Mouse (Mus musculus) hindbrain, embryonic 13.5 days (tissue): Measurements from ENCODE around the gene Rad23a. TPM values are rescaled to one million over a fixed set of nuclear protein-coding genes. Genes with fewer than 3 reads are reported as not detected.
"Not testable (repeated sequence)": the region's sequence is repeated elsewhere in the genome, so short reads cannot be mapped to it uniquely, and the experiment has no call there.

Source experiments
- ATAC-seq: fragments of 200-750 bp; cut with Nextera tagmentation; 2 replicates; pipeline ENCODE4 v1.8.0; 2017; ENCODE audit warnings: moderate TSS enrichment; ENCODE audit not compliant: low FRiP score
- H3K27ac ChIP-seq: fragments of 300-500 bp; sonication (generic); 2 replicates; pipeline ENCODE4 v1.5.1; 2015; ENCODE audit warnings: inconsistent platforms, mild to moderate bottlenecking, moderate library complexity
- H3K27me3 ChIP-seq: fragments of 300-500 bp; sonication (generic); 2 replicates; pipeline ENCODE4 v1.6.1; 2015; ENCODE audit warnings: mild to moderate bottlenecking, inconsistent platforms
- H3K36me3 ChIP-seq: fragments of 300-500 bp; sonication (generic); 2 replicates; pipeline ENCODE4 v1.6.1; 2015; ENCODE audit warnings: mild to moderate bottlenecking, inconsistent platforms
- H3K4me1 ChIP-seq: fragments of 300-500 bp; sonication (generic); replicated peaks from 2 replicates; pipeline ENCODE4 v1.6.1; 2015; ENCODE audit warnings: inconsistent platforms
- H3K4me2 ChIP-seq: fragments of 300-500 bp; sonication (generic); 2 replicates; pipeline ENCODE4 v1.6.1; 2015; ENCODE audit warnings: inconsistent platforms, mild to moderate bottlenecking, moderate library complexity
- H3K4me3 ChIP-seq: fragments of 300-500 bp; sonication (generic); 2 replicates; pipeline ENCODE4 v1.5.1; 2015; ENCODE audit warnings: mild to moderate bottlenecking, inconsistent platforms
- H3K9ac ChIP-seq: fragments of 300-500 bp; sonication (generic); 2 replicates; pipeline ENCODE4 v1.6.1; 2015; ENCODE audit warnings: mild to moderate bottlenecking, inconsistent platforms
- H3K9me3 ChIP-seq: fragments of 300-500 bp; sonication (generic); 2 replicates; pipeline ENCODE4 v1.6.1; 2016; ENCODE audit warnings: inconsistent platforms
- WGBS: fragments of 180-500 bp; shearing (Covaris S2); methylation state at CpG from one replicate; pipeline ENCODE4 v1.1.7; 2015; 5-methylcytosine and 5-hydroxymethylcytosine counted together
- polyA plus RNA-seq: library from polyadenylated mRNA; unstranded; fragments of >200 nt; fragmentation: Nextera tagmentation; extraction: Ambion mirVana; gene quantifications from 2 replicates; pipeline ENCODE4 v1.2.1, GENCODE M21; 2015

Rad23a gene
- polyA plus RNA-seq, 1 experiment from 2014 or later, result 83.2 TPM

DNA sequence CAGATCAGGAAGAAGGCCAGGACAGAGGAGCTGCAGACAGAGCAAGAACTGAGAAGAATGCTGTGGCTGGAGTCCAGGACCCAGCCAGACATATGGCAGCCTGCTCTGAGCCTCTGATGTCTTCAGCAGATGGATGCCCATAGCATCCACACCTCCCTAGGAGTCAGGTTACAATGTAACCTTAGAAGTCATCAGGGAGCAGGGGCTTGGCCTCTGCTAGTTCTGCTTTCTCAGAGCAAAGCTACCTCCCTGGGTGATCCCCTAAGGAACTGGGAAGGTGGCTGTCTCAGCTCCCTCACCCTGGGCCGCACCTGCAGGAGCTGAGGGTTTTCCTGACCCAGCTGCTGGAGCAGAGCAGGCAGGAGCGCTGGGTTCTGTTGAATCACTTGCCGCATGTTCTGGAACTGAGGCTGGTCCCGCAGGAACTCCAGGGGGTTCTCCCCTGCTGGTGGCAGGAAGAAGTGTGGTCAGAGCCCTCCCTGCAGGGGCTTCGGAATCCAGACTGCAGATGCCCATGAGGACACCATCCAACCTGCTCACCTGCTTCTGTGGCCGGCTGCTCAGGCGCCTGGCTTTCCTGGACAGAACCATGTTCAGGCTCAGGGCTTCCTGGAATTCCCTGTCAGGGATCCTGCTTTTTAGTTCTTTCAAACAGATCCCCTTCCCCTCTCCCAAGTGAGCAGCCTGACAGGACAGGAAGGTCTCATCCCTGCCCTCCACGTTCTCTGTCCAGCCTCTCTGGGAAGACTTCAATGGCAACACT lies 3.1 kb downstream of the Rad23a start:
- H3K4me2 ChIP-seq, result no peak overlapping the region
- H3K4me1 ChIP-seq, result peaks cover 57% of the 10 kb centered on the region
- no peak for ATAC-seq
- 66% methylated on average over 8 of the region's 8 CpGs for WGBS
- no peaks in the 10 kb centered on the region for H3K27me3 ChIP-seq
- H3K36me3 ChIP-seq, result peaks cover 64% of the 10 kb centered on the region
- no peak overlapping the region for H3K9ac ChIP-seq
- H3K4me3 ChIP-seq, result no peak overlapping the region
- H3K27ac ChIP-seq, result 0 out of 2 replicates have a peak overlapping the region, but pooled peaks have one; percentile 8
- no peaks in the 10 kb centered on the region for H3K9me3 ChIP-seq

DNA sequence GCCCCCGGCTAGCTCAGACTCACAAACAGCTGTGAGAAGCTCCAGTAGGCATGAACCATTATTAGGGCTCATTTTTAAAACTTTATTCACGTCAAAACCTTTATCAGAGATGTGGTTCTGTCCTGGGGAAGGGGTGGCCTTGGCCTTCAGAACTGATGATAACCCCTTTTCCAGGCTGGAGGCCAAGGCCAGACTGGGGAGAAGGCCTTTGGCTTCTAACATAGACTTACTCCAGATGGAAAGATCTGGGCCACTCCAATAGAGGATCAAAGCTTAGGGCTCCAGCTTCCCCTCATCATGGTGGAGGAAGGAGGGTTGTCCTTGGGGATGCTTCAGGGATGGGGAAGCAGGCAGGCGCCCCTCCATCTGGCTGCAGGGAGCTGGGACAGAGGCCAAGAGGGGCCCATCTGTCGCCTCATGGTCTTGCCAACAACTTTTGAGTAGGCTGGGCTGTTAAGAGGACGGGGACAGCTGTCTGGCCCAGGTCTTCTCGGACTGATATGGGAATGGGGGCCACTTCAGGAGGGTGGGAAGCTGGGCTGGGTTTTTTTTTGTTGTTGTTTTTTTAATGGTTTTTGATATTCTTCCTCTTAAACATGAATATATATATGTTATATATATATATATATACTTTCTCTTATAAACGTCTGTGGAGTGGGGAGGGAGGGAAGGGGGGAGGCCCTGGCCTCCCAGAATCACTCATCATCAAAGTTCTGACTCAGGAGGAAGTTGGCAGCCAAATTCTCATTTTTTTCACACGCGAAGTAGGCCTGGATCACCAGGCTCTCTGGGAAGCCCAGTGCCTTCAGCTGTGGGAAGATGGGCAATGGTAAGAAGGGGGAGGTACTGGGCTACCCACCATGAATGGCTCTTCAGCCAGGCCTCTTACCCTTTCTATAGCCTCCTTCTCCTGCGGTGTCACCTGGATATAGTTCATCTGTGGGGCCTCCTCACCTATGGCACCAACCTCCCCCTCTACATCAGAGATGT lies 5.3 kb downstream of the Rad23a start:
- H3K27ac ChIP-seq, result peak overlapping the region; percentile 86
- H3K36me3 ChIP-seq, result peaks cover 51% of the 10 kb centered on the region

DNA sequence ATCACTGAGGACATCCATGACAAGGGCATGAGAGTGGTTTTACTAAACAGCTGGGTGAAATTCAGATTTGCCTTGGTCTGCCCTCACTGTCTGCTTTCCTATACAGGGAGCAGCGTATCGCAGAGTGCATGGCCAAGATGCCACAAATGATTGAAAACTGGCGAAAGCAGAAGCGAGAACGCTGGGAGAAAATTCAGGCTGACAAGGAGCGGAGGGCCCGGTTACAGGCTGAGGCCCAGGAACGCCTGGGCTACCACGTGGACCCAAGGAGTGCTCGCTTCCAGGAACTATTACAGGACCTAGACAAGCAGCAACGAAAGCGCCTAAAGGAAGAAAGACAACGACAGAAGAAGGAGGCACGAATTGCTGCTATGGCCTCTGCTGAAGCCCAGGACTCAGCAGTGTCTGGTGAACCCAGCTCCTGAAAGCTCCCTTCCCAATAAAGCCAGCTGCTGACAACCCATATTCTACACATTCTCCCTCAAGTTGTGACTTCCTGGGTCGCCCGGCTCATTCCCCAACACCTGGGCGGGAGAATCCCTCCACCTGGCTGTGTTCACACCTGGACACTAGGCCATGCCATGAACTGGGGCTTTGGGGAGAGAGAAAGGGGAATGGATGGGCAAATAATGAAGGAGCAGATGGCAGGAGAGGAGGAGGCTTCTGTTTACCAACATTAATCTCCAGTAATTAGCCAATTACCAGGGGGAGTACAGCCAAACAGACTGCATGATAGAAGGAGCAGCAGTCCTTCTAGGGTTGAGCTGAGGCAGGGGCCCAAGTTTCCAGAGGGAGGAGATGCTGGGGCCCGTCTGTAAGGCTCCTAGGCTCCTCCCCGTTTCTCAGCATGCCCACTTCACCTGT lies 6.2 kb downstream of the Rad23a start:
- Histone ChIP-seq H3K27me3 (no peaks in the 10 kb centered on the region), H3K4me2 (0 out of 2 replicates have a peak overlapping the region, but pooled peaks have one; percentile 15), H3K9me3 (no peaks in the 10 kb centered on the region), H3K4me3 (no peak overlapping the region), H3K4me1 (peaks cover 45% of the 10 kb centered on the region), H3K36me3 (peaks cover 51% of the 10 kb centered on the region), H3K27ac (peak overlapping the region; percentile 86), H3K9ac (no peak overlapping the region)
- 86% methylated on average over 19 of the region's 19 CpGs for WGBS
- no peak for ATAC-seq

More for the DNA sequence above, 5.3 kb downstream of the Rad23a start:
- no peaks in the 10 kb centered on the region for H3K27me3 ChIP-seq
- 0 out of 2 replicates have a peak, but pooled peaks have one; percentile 16 for ATAC-seq
- 74% methylated on average over 10 of the region's 10 CpGs for WGBS
- H3K9me3 ChIP-seq, result no peaks in the 10 kb centered on the region
- H3K4me1 ChIP-seq, result peaks cover 53% of the 10 kb centered on the region
- no peak overlapping the region for H3K4me3 ChIP-seq
- H3K9ac ChIP-seq, result no peak overlapping the region
- H3K4me2 ChIP-seq, result peak overlapping the region; percentile 15; the same call in 1 of the 2 replicates

DNA sequence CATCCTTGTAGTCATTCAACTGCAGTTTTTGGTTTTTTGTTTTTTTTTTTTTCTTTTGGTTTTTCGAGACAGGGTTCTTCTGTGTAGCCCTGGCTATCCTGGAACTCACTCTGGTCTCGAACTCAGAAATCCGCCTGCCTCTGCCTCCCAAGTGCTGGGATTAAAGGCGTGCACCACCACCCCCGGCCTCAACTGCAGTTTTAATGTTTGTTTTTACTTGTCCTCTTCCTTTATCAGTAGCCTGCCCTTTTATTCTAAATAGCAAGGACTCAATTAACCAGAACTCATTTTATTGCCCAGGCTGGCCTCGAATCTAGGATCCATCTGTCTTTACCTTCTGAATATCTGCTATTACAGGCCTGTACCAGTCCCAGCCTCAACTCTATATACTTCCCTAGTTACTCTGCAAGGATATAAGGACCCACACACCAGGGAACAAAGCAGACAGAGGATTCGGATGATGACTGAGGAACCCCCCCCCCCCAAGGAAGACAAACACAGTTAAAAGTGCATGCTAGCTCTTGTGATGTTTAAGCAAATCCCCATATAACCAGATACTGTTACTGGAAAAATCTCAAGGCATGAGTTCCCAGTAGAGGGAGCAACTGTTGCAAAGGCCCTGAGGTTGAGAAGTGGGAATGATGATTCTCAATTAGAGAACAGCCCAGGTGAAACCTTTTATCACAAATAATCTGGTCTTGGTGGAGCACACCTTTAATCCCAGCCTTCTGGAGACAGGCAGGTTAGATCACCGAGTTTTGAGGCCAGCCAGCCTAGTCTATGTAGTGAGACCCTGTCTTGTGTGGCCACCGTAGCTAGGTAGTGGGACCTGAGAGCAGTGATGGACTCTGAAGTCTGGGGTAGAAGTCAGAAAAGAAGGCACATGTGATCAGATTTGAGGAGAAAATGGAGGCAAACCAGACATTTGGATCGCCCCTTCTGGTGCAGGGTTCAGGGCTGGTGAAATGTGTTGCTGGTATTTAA lies 7.4 kb downstream of the Rad23a start:
- no peak for ATAC-seq
- peaks cover 39% of the 10 kb centered on the region for H3K4me1 ChIP-seq
- 70% methylated on average over 10 of the region's 10 CpGs for WGBS
- peak overlapping the region; percentile 94 for H3K9ac ChIP-seq
- H3K27ac ChIP-seq, result peak overlapping the region; percentile 98
- H3K9me3 ChIP-seq, result no peaks in the 10 kb centered on the region
- H3K36me3 ChIP-seq, result peaks cover 42% of the 10 kb centered on the region
- peak overlapping the region; percentile 68 for H3K4me2 ChIP-seq
- no peaks in the 10 kb centered on the region for H3K27me3 ChIP-seq
- H3K4me3 ChIP-seq, result peak overlapping the region; percentile 87

DNA sequence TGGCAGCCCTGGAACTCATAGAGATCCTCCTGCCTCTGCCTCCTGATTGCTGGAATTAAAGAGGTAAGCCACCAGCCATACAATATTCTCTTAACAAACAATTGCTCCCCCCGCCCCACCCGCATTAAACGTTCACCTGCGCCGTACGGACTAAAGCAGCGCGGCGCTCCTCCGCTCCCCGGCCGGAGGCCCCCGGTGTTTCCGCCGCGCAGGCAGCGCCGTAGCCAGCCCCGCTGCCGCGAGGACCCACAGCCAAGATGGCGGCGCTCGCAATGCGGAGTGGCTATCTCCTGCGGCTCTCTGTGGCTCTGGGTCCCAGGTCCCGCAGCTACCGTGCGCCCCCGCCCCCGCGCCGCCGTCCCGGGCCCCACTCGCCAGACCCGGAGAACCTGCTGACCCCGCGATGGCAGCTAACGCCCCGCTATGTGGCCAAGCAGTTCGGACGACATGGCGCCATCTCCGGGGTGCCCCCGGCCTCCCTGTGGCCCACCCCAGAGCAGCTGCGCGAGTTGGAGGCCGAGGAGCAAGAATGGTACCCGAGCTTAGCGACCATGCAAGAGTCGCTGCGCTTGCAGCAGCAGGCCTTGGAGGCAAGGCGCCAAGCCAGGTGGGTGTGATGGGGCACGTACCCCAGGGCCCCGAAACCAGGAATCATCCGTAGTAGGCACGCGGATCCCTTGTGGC lies 8.3 kb downstream of the Rad23a start:
- ATAC-seq, result peak; percentile 72
- Histone ChIP-seq H3K4me3 (peak overlapping the region; percentile 87), H3K36me3 (peaks cover 33% of the 10 kb centered on the region), H3K4me2 (peak overlapping the region; percentile 68), H3K9me3 (no peaks in the 10 kb centered on the region), H3K9ac (peak overlapping the region; percentile 94), H3K27me3 (no peaks in the 10 kb centered on the region), H3K4me1 (peaks cover 39% of the 10 kb centered on the region), H3K27ac (peak overlapping the region; percentile 98)
- WGBS, result 1% methylated on average over 59 of the region's 59 CpGs

DNA sequence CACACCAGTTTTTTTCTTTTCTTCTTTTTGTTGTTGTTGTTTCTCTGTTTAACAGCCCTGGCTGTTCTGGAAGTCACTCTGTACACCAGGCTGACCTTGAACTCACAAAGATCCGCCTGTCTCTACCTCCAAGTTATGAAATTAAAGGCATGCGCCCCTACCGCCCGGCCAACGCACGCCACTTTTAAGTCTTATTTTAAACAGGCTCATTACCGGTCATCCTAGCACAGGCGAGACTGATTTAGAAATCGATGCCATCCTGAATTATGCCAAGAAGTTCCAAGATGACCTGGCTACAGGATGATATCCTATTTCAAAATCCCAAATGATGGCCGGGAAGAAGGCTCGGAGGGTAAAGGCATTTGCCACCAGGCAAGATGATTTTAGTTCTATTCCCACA lies 9.0 kb downstream of the Rad23a start, which contains the start of gene Gadd45gip1:
Gene Gadd45gip1, plus strand, starts transcription at position 33 of the 400 bp plus-strand sequence.
- Histone ChIP-seq H3K36me3 (peaks cover 26% of the 10 kb centered on the region), H3K4me3 (peak within 1 kb of the TSS; percentile 87), H3K4me2 (peak within 1 kb of the TSS; percentile 68), H3K9ac (peak within 1 kb of the TSS; percentile 94), H3K27ac (peak within 1 kb of the TSS; percentile 98), H3K4me1 (peaks cover 39% of the 10 kb centered on the region), H3K27me3 (no peaks in the 10 kb centered on the region), H3K9me3 (no peaks in the 10 kb centered on the region)
- WGBS, result 80% methylated on average over 11 of the region's 11 CpGs
- no peak for ATAC-seq

DNA sequence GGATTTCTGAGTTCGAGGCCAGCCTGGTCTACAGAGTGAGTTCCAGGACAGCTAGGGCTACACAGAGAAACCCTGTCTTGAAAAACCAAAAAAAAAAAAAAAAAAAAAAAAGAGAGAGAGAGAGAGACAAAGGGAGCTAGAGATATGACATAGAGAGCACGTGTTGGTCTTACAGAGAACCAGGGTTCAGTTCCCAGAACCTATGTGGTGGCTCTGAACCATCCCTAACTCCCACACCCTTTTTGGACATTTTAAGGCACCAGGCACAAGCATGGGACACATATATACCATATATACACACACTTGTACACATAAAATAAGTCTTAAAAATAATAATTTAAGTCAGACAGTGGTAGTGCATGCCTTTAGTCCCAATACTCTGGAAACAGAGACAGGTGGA lies 13.9 kb downstream of the Rad23a start:
- Histone ChIP-seq H3K4me1 (peaks cover 16% of the 10 kb centered on the region), H3K27me3 (peaks cover 11% of the 10 kb centered on the region; the same call in 1 of the 2 replicates)
- WGBS, result 83% methylated on average over 2 of the region's 2 CpGs
- not testable (repeated sequence) for H3K36me3 ChIP-seq, H3K4me2 ChIP-seq, H3K27ac ChIP-seq, H3K9me3 ChIP-seq, H3K9ac ChIP-seq, H3K4me3 ChIP-seq, ATAC-seq

DNA sequence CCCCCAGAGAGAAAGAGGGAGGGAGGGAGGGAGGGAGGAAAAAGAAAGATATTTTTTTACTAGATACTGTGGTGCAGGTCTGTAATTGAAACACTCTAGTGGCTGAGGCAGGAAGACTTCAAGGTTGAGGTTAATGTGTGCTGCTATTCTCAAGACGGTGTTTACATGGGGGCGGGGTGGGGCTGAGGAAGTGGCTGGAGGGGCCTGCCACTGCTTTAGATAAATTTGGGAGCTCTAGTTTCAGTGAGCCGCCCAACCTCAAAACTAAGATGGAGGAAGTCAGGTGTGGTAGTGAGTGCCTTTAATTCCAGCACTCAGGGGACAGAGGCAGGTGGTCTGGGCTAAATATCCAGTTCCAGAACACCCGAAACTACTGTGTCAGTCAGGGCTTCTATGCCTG lies 14.8 kb downstream of the Rad23a start:
- no peaks in the 10 kb centered on the region for H3K36me3 ChIP-seq
- H3K4me1 ChIP-seq, result peaks cover 16% of the 10 kb centered on the region
- H3K9ac ChIP-seq, result no peak overlapping the region
- no peak overlapping the region for H3K27ac ChIP-seq
- no peaks in the 10 kb centered on the region for H3K9me3 ChIP-seq
- peaks cover 14% of the 10 kb centered on the region; the same call in 1 of the 2 replicates for H3K27me3 ChIP-seq
- WGBS, result 73% methylated on average over 4 of the region's 4 CpGs
- H3K4me3 ChIP-seq, result no peak overlapping the region
- no peak for ATAC-seq
- H3K4me2 ChIP-seq, result no peak overlapping the region

DNA sequence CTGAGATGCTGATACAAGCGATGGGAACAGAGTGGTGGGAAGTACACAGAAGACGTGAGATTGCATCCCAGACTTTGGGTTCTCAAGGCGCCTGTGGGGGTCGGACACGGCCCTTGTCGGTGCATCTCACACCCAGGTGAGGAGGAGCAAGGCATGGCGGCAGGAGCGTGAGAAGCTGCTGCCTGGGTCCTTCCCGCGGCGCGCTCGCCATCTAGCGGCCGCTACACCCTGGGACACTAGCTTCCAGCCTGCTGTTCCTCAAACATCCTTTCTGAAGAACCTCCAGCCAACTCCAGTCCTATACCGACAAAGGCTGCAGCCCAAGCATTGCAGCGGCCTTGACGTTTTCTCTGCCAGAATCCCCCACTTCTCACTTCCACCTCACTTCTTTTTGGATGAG lies 16.8 kb downstream of the Rad23a start:
- no peaks in the 10 kb centered on the region for H3K36me3 ChIP-seq
- H3K27me3 ChIP-seq, result peaks cover 14% of the 10 kb centered on the region; the same call in 1 of the 2 replicates
- peak overlapping the region; percentile 54 for H3K4me2 ChIP-seq
- H3K4me1 ChIP-seq, result peaks cover 16% of the 10 kb centered on the region
- H3K9ac ChIP-seq, result peak overlapping the region; percentile 55
- under 1% methylated on average over 18 of the region's 18 CpGs for WGBS
- ATAC-seq, result peak; percentile 74
- H3K27ac ChIP-seq, result no peak overlapping the region
- no peaks in the 10 kb centered on the region for H3K9me3 ChIP-seq
- H3K4me3 ChIP-seq, result peak overlapping the region; percentile 30

DNA sequence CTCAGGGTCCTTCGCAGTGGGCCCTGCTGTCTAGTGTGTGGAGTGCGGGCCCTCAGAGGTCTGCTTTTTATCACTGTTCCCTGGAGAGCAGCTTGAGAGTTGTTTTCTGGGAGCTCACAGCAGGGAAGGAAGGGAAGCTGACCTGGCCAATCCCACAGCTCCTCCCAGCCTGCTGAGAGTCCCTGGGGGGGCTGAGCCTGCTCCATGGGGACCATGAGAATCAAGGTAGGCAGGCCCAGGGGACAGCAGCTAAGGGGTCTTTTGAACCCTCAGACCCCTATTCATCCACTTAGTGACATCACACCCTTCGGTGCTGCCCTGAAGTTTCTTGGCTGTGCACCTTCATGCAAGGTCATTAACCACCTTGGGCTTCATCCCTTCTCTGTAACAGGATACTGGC lies 17.7 kb downstream of the Rad23a start, which contains the start of gene Dand5:
Gene Dand5, minus strand, starts transcription at position 101 of the 400 bp plus-strand sequence.
- Histone ChIP-seq H3K4me3 (peak within 1 kb of the TSS; percentile 30), H3K9me3 (no peaks in the 10 kb centered on the region), H3K9ac (peak within 1 kb of the TSS; percentile 55), H3K27ac (no peak within 1 kb of the TSS), H3K4me2 (peak within 1 kb of the TSS; percentile 54), H3K4me1 (peaks cover 16% of the 10 kb centered on the region), H3K36me3 (no peaks in the 10 kb centered on the region), H3K27me3 (peaks cover 14% of the 10 kb centered on the region; the same call in 1 of the 2 replicates)
- no peak for ATAC-seq
- 38% methylated on average over 3 of the region's 3 CpGs for WGBS
